Comparison of ENCODE assay signal across 7 mouse cellular contexts in genomic region chr13:54309354-54309753, GRCm38 (mm10).
DNase-seq lines count a peak whose midpoint lies in the region; ATAC-seq lines count a peak whose summit lies in the region.

No protein-coding gene starts in this region.

- H3K9ac ChIP-seq in embryonic facial prominence, embryonic 13.5 days, result no peak overlapping the region

- 31% methylated on average over 5 of the region's 5 CpGs for WGBS in embryonic facial prominence, embryonic 13.5 days

- H3K4me2 ChIP-seq in embryonic facial prominence, embryonic 13.5 days, result no peak overlapping the region

- peak; percentile 85 to 89 for DNase-seq in right cerebral cortex, postnatal 10 days (ENCODE audit: low spot score in 2 of 2)
- no peak for DNase-seq in right cerebral cortex, postnatal 25 days
- peak; percentile 72 to 79 for DNase-seq in layer of hippocampus, postnatal 36 days
- peak; percentile 69 for DNase-seq in right cerebral cortex, postnatal 4 days
- DNase-seq in kidney, adult 8-10 months, result no peak
- DNase-seq in spleen, postnatal 4 days (ENCODE audit: low spot score in 2 of 2), result no peak

- no peaks in the 10 kb centered on the region for H3K27me3 ChIP-seq in embryonic facial prominence, embryonic 13.5 days

- no peaks in the 10 kb centered on the region for H3K36me3 ChIP-seq in embryonic facial prominence, embryonic 13.5 days

- peaks cover 56% of the 10 kb centered on the region for H3K4me1 ChIP-seq in embryonic facial prominence, embryonic 13.5 days

- no peak for ATAC-seq in embryonic facial prominence, embryonic 13.5 days (ENCODE audit: insufficient number of reproducible peaks, insufficient read depth, low FRiP score, low TSS enrichment, low read depth)

- no peaks in the 10 kb centered on the region for H3K9me3 ChIP-seq in embryonic facial prominence, embryonic 13.5 days

- peak overlapping the region; percentile 64; the same call in 1 of the 2 replicates for H3K27ac ChIP-seq in embryonic facial prominence, embryonic 13.5 days

- no peak overlapping the region for H3K4me3 ChIP-seq in embryonic facial prominence, embryonic 13.5 days

Comparison
In these comparisons a context has a peak if more than half of its experiments do, and no peak if none do; other contexts are left out.
1. DNase-seq: peak in right cerebral cortex, postnatal 10 days (2 of 2), layer of hippocampus, postnatal 36 days (2 of 2) and right cerebral cortex, postnatal 4 days (single experiment); none in right cerebral cortex, postnatal 25 days (single experiment), kidney, adult 8-10 months (0 of 2) and spleen, postnatal 4 days (0 of 2).